Mouse (Mus musculus) liver (tissue): ENCODE results near the gene Rpia.
A peak's percentile ranks its signal among the peaks of the same experiment; 100 is the strongest.

Experiments
- DNase-seq: peaks from one replicate; pipeline ENCODE4 v3.0.0-alpha.2; 2020; ENCODE audit warnings: mixed read lengths

Rpia gene

GRCm38 (mm10) chr6:70804632-70805031 is 12.6 kb upstream of the Rpia start:
- peak; percentile 50 for DNase-seq

- DNase-seq = peak; percentile 88
Observed at GRCm38 (mm10) chr6:70797581-70798251, 5.7 kb upstream of the Rpia start.

- no peak for DNase-seq
Observed at GRCm38 (mm10) chr6:70796940-70797339, 4.9 kb upstream of the Rpia start.

GRCm38 (mm10) chr6:70792644-70793043 is 612 bp upstream of the Rpia start:
- peak; percentile 64 for DNase-seq

GRCm38 (mm10) chr6:70790852-70791761 is 925 bp downstream of the Rpia start:
- peak; percentile 93 for DNase-seq

GRCm38 (mm10) chr6:70790034-70790650 is 1.9 kb downstream of the Rpia start:
- DNase-seq = peak; percentile 67

GRCm38 (mm10) chr6:70789134-70789533 is 2.9 kb downstream of the Rpia start:
- no peak for DNase-seq

- DNase-seq = no peak
Observed at GRCm38 (mm10) chr6:70787524-70787923, 4.5 kb downstream of the Rpia start.

- no peak for DNase-seq
Observed at GRCm38 (mm10) chr6:70785852-70786251, 6.2 kb downstream of the Rpia start.

- DNase-seq = no peak
Observed at GRCm38 (mm10) chr6:70784811-70785210, 7.2 kb downstream of the Rpia start.

- no peak for DNase-seq
Observed at GRCm38 (mm10) chr6:70781336-70781735, 10.7 kb downstream of the Rpia start.

GRCm38 (mm10) chr6:70774372-70774771 is 17.7 kb downstream of the Rpia start:
- no peak for DNase-seq

- no peak for DNase-seq
Observed at GRCm38 (mm10) chr6:70773769-70774168, 18.3 kb downstream of the Rpia start.

GRCm38 (mm10) chr6:70768769-70769168 is 23.3 kb downstream of the Rpia start:
- peak; percentile 82 for DNase-seq

- DNase-seq = no peak
Observed at GRCm38 (mm10) chr6:70765076-70765475, 27.0 kb downstream of the Rpia start.

- no peak for DNase-seq
Observed at GRCm38 (mm10) chr6:70764551-70764950, 27.5 kb downstream of the Rpia start.

- DNase-seq = no peak
Observed at GRCm38 (mm10) chr6:70763881-70764280, 28.2 kb downstream of the Rpia start.

GRCm38 (mm10) chr6:70762659-70763058 is 29.4 kb downstream of the Rpia start:
- DNase-seq = no peak

- no peak for DNase-seq
Observed at GRCm38 (mm10) chr6:70760951-70761350, 31.1 kb downstream of the Rpia start.

GRCm38 (mm10) chr6:70754833-70755232 is 37.2 kb downstream of the Rpia start:
- DNase-seq = no peak

GRCm38 (mm10) chr6:70752351-70752750 is 39.7 kb downstream of the Rpia start:
- DNase-seq = peak; percentile 81

- peak; percentile 32 for DNase-seq
Observed at GRCm38 (mm10) chr6:70751898-70752273, 40.1 kb downstream of the Rpia start.

- DNase-seq = no peak
Observed at GRCm38 (mm10) chr6:70751251-70751897, 40.7 kb downstream of the Rpia start.
